Mouse (Mus musculus): ENCODE measurements around the gene Actl6a. TPM values are rescaled to one million over a fixed set of nuclear protein-coding genes. Genes with fewer than 3 reads are reported as not detected.

The Actl6a gene
- 78.7 TPM for polyA plus RNA-seq (2017; shearing (Covaris generic))

DNA sequence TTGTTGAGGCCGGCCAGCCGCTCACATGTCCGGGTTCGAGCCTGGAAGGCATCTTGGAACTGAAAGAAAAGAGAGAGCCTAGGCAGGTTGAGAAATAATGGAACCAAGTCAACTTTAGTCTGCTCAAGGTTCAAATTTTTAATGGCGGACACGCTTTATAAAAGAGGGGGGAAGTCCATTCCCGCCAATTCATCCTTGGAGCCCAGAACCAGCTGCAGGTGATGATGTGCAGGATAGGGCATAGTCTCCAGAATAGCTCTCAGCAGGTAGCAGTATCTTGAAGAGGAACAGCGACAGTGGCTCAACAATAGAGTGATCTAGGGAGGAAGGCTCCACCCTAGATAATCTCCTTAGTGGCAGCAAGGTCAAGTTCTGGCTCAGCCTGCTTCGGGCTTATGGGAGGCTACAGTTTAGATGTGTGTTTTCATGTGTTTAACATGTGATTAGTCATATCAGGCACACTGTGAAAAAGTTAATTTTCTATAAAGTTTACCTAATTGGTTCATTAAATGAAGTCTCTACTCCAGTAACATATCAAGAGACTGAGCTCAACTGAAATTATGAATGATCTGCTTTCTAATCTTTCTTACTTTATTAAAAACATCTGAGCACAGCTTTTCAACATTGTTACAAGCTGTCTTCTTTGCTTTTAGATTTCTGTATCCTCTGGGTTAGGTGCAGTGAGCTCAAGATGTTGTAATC, at the start of gene Actl6a:
TSS of gene Actl6a (plus strand) at position 652 of the 702 bp plus-strand sequence.

GRCm38 (mm10) chr3:32736244-32737171, 30.4 kb downstream of the Actl6a start, which contains the start of gene Ndufb5:
Gene Ndufb5 (plus strand): TSS chr3:32736990.

GRCm38 (mm10) chr3:32737172-32737655, 31.1 kb downstream of the Actl6a start, which contains the start of gene Mrpl47:
Gene Mrpl47 (minus strand): TSS chr3:32737605.

Other genes starting within 250 kb of the Actl6a start
- gene Kcnmb3, start 214.1 kb upstream of the Actl6a start, polyA plus RNA-seq (2017; shearing (Covaris generic)): not detected
- 77.1 TPM for gene Zfp639, start 196.0 kb upstream of the Actl6a start, polyA plus RNA-seq (2017; shearing (Covaris generic))
- 18.3 TPM for gene Mfn1, start 176.8 kb upstream of the Actl6a start, polyA plus RNA-seq (2017; shearing (Covaris generic))
- 1.3 TPM for gene Gnb4, start 89.7 kb upstream of the Actl6a start, polyA plus RNA-seq (2017; shearing (Covaris generic))
- 113 TPM for gene Ndufb5, start 30.7 kb downstream of the Actl6a start, polyA plus RNA-seq (2017; shearing (Covaris generic))
- 21.4 TPM for gene Mrpl47, start 31.3 kb downstream of the Actl6a start, polyA plus RNA-seq (2017; shearing (Covaris generic))
- gene Usp13, start 111.2 kb downstream of the Actl6a start, polyA plus RNA-seq (2017; shearing (Covaris generic)): 0.22 TPM